Mouse (Mus musculus): ENCODE measurements at regions not wholly inside any gene's neighbourhood (a gene's known extent, or its start where the extent isn't known, plus 50 kb on each side); places are given as distances from the start of the nearest gene placed in this dataset.
"Not testable (repeated sequence)": the region's sequence is repeated elsewhere in the genome, so short reads cannot be mapped to it uniquely, and the experiment has no call there.

GRCm38 (mm10) chr4:16944901-16945300 lies 2660.3 kb upstream of the Gm12353 start:
- H3K36me3 ChIP-seq (ENCODE audit: control insufficient read depth, insufficient read depth, low read length), result no peaks in the 10 kb centered on the region
- no peaks in the 10 kb centered on the region for H3K4me1 ChIP-seq (ENCODE audit: control insufficient read depth, insufficient read depth, low read length)
- no peak for ATAC-seq (ENCODE audit: low FRiP score, low TSS enrichment)
- H3K27me3 ChIP-seq (ENCODE audit: control insufficient read depth, insufficient read depth, low read length), result no peaks in the 10 kb centered on the region
- H3K4me3 ChIP-seq (ENCODE audit: low read length), result no peak overlapping the region
- 77% methylated on average over 4 of the region's 4 CpGs for WGBS
- H3K9ac ChIP-seq (ENCODE audit: low read depth, low read length), result no peak overlapping the region
- H3K9me3 ChIP-seq (ENCODE audit: control insufficient read depth, low read length), result no peaks in the 10 kb centered on the region
- H3K27ac ChIP-seq (ENCODE audit: low read depth, low read length), result no peak overlapping the region
- no peak overlapping the region for H3K4me2 ChIP-seq (replicated peaks; ENCODE audit: low read depth, low read length)

GRCm38 (mm10) chr4:16954591-16954990 lies 2650.7 kb upstream of the Gm12353 start:
- not testable (repeated sequence) for ATAC-seq (ENCODE audit: low FRiP score, low TSS enrichment); H3K27ac ChIP-seq (ENCODE audit: low read depth, low read length); H3K4me3 ChIP-seq (ENCODE audit: low read length); H3K4me1 ChIP-seq (ENCODE audit: control insufficient read depth, insufficient read depth, low read length); H3K27me3 ChIP-seq (ENCODE audit: control insufficient read depth, insufficient read depth, low read length); H3K36me3 ChIP-seq (ENCODE audit: control insufficient read depth, insufficient read depth, low read length); H3K4me2 ChIP-seq (replicated peaks; ENCODE audit: low read depth, low read length); H3K9me3 ChIP-seq (ENCODE audit: control insufficient read depth, low read length); H3K9ac ChIP-seq (ENCODE audit: low read depth, low read length)
- 67% methylated on average over 1 of the region's 1 CpGs for WGBS

- H3K4me1 ChIP-seq (ENCODE audit: control insufficient read depth, insufficient read depth, low read length); H3K36me3 ChIP-seq (ENCODE audit: control insufficient read depth, insufficient read depth, low read length); H3K9ac ChIP-seq (ENCODE audit: low read depth, low read length); H3K4me2 ChIP-seq (replicated peaks; ENCODE audit: low read depth, low read length); H3K9me3 ChIP-seq (ENCODE audit: control insufficient read depth, low read length); H3K27me3 ChIP-seq (ENCODE audit: control insufficient read depth, insufficient read depth, low read length); H3K4me3 ChIP-seq (ENCODE audit: low read length); ATAC-seq (ENCODE audit: low FRiP score, low TSS enrichment); H3K27ac ChIP-seq (ENCODE audit: low read depth, low read length): not testable (repeated sequence)
- 87% methylated on average over 5 of the region's 5 CpGs for WGBS
Measured at GRCm38 (mm10) chr4:16954991-16955390, 2650.3 kb upstream of the Gm12353 start.

GRCm38 (mm10) chr4:16981733-16982230 lies 2623.5 kb upstream of the Gm12353 start:
- 85% methylated on average over 1 of the region's 1 CpGs for WGBS
- ATAC-seq (ENCODE audit: low FRiP score, low TSS enrichment), result no peak
- Histone ChIP-seq H3K4me3 (ENCODE audit: low read length) (no peak overlapping the region), H3K27me3 (ENCODE audit: control insufficient read depth, insufficient read depth, low read length) (no peaks in the 10 kb centered on the region), H3K4me1 (ENCODE audit: control insufficient read depth, insufficient read depth, low read length) (no peaks in the 10 kb centered on the region), H3K9ac (ENCODE audit: low read depth, low read length) (no peak overlapping the region), H3K4me2 (replicated peaks; ENCODE audit: low read depth, low read length) (no peak overlapping the region), H3K36me3 (ENCODE audit: control insufficient read depth, insufficient read depth, low read length) (no peaks in the 10 kb centered on the region), H3K9me3 (ENCODE audit: control insufficient read depth, low read length) (no peaks in the 10 kb centered on the region), H3K27ac (ENCODE audit: low read depth, low read length) (no peak overlapping the region)

- H3K27me3 ChIP-seq (ENCODE audit: control insufficient read depth, insufficient read depth, low read length), result no peaks in the 10 kb centered on the region
- H3K4me1 ChIP-seq (ENCODE audit: control insufficient read depth, insufficient read depth, low read length), result no peaks in the 10 kb centered on the region
- no peaks in the 10 kb centered on the region for H3K36me3 ChIP-seq (ENCODE audit: control insufficient read depth, insufficient read depth, low read length)
- no peak overlapping the region for H3K4me3 ChIP-seq (ENCODE audit: low read length)
- H3K27ac ChIP-seq (ENCODE audit: low read depth, low read length), result no peak overlapping the region
- H3K9me3 ChIP-seq (ENCODE audit: control insufficient read depth, low read length), result no peaks in the 10 kb centered on the region
- H3K9ac ChIP-seq (ENCODE audit: low read depth, low read length), result no peak overlapping the region
- no peak overlapping the region for H3K4me2 ChIP-seq (replicated peaks; ENCODE audit: low read depth, low read length)
- 32% methylated on average over 2 of the region's 2 CpGs for WGBS
- peak; percentile 62; the same call in 1 of the 2 replicates for ATAC-seq (ENCODE audit: low FRiP score, low TSS enrichment)
Measured at GRCm38 (mm10) chr4:17026685-17027084, 2578.6 kb upstream of the Gm12353 start.

Measured in kidney, embryonic 14.5 days (tissue).